Mouse (Mus musculus) midbrain, embryonic 14.5 days (tissue): Measurements from ENCODE around the gene Rcan1. TPM values are rescaled to one million over a fixed set of nuclear protein-coding genes. Genes with fewer than 3 reads are reported as not detected.
A peak's percentile ranks its signal among the peaks of the same experiment; 100 is the strongest.
"Not testable (repeated sequence)": the region's sequence is repeated elsewhere in the genome, so short reads cannot be mapped to it uniquely, and the experiment has no call there.

Source experiments
- ATAC-seq: fragments of 200-750 bp; cut with Nextera tagmentation; 2 replicates; pipeline ENCODE4 v1.8.0; 2017; ENCODE audit warnings: moderate number of reproducible peaks, moderate library complexity; ENCODE audit not compliant: low FRiP score, low TSS enrichment
- DNase-seq: peaks from one replicate; pipeline ENCODE4 v3.0.0-alpha.2; 2015
- H3K27ac ChIP-seq: fragments of 300-500 bp; sonication (generic); replicated peaks from 2 replicates; pipeline ENCODE4 v1.5.1; 2014; ENCODE audit warnings: mild to moderate bottlenecking, low read depth, low read length, moderate library complexity
- H3K27me3 ChIP-seq: fragments of 300-500 bp; sonication (generic); 2 replicates; pipeline ENCODE4 v1.6.1; 2014; ENCODE audit warnings: low read length, control low read depth, mixed read lengths; ENCODE audit not compliant: control insufficient read depth, insufficient read depth
- H3K36me3 ChIP-seq: fragments of 300-500 bp; sonication (generic); 2 replicates; pipeline ENCODE4 v1.6.1; 2014; ENCODE audit warnings: low read length, control low read depth; ENCODE audit not compliant: control insufficient read depth, insufficient read depth
- H3K4me1 ChIP-seq: fragments of 300-500 bp; sonication (generic); 2 replicates; pipeline ENCODE4 v1.6.1; 2014; ENCODE audit warnings: mild to moderate bottlenecking, antibody characterized with exemption, low read length, control low read depth; ENCODE audit not compliant: control insufficient read depth, insufficient read depth
- H3K4me2 ChIP-seq: fragments of 300-500 bp; sonication (generic); 2 replicates; pipeline ENCODE4 v1.6.1; 2014; ENCODE audit warnings: mild to moderate bottlenecking, low read length, moderate library complexity
- H3K4me3 ChIP-seq: fragments of 300-500 bp; sonication (generic); replicated peaks from 2 replicates; pipeline ENCODE4 v1.5.1; 2014; ENCODE audit warnings: low read depth, low read length
- H3K9ac ChIP-seq: fragments of 300-500 bp; sonication (generic); replicated peaks from 2 replicates; pipeline ENCODE4 v1.6.1; 2014; ENCODE audit warnings: mild to moderate bottlenecking, low read length, moderate library complexity
- H3K9me3 ChIP-seq: fragments of 300-500 bp; sonication (generic); 2 replicates; pipeline ENCODE4 v1.6.1; 2016; ENCODE audit warnings: low read length, control low read depth, mixed read lengths; ENCODE audit not compliant: control insufficient read depth
- WGBS: fragments of 180-500 bp; shearing (Covaris S2); extraction: QIAGEN DNeasy Blood & Tissue Kit; methylation state at CpG from one replicate; pipeline ENCODE4 v1.1.7; 2014; 5-methylcytosine and 5-hydroxymethylcytosine counted together
- polyA plus RNA-seq: library from polyadenylated mRNA; unstranded; fragments of >200 nt; fragmentation: Nextera tagmentation; extraction: Ambion mirVana; gene quantifications from 2 replicates; pipeline ENCODE4 v1.2.1, GENCODE M21; 2014

The Rcan1 gene
- 63.4 and 71.1 TPM in 2 replicates for polyA plus RNA-seq

DNA sequence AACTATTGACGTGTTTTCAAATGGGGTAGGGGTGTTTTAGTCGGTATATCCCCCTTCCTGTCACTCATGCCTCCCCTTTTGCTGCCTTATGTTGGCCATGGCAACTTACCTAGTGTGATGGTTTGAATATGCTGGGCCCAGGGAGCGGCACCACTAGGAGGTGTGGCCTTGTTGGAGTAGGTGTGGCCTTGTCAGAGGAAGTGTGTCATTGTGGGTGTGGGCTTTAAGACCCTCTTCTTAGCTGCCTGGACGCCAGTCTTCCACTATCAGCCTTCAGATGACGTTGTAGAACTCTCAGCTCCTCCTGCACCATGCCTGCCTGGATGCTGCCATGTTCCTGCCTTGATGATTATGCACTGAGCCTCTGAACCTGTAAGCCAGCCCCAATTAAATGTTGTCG, at the start of gene Rcan1:
Gene Rcan1 (minus strand): TSS at position 162 of the 400 bp plus-strand sequence.
- H3K4me3 ChIP-seq: no peak within 1 kb of the TSS
- no peaks in the 10 kb centered on the region for H3K27me3 ChIP-seq
- H3K27ac ChIP-seq: no peak within 1 kb of the TSS
- DNase-seq: no peak
- H3K36me3 ChIP-seq: no peaks in the 10 kb centered on the region
- H3K9ac ChIP-seq: no peak within 1 kb of the TSS
- no peak within 1 kb of the TSS for H3K4me2 ChIP-seq
- H3K4me1 ChIP-seq: no peaks in the 10 kb centered on the region
- H3K9me3 ChIP-seq: no peaks in the 10 kb centered on the region
- WGBS: 74% methylated on average over 6 of the region's 6 CpGs
- no peak for ATAC-seq

DNA sequence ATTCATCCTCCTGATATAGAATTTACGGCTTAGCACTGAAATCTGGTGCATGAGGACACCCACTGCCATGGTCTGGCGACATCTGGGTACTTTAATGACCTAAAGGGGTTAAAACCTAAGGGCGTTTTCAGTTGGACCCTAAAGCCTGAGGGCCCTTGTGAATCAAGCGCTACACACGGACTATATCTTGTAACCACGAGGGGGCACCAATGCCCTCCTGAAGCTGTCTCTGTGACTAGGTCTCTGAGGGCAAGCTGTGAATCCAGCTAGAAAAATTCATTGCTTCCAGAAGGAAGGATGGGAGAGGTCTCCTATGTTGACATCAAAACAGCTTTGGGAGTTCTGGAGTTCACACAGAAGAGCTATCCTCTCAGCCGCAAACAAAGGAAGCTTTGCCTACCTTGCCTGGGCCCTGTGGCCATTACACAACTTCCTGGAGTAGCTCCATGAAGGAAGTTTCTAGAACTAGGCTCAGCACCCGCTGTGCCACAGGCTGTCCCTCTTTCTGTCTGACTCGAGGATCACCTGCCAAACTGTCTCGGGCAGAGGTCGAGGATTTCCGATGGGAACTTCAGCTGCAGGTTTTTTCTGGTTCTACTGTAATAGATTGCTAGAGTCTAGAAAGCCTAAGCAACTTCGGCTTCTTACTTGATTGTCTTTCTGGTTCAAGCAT, 49.3 kb upstream of the Rcan1 start:
- WGBS: 55% methylated on average over 13 of the region's 13 CpGs

DNA sequence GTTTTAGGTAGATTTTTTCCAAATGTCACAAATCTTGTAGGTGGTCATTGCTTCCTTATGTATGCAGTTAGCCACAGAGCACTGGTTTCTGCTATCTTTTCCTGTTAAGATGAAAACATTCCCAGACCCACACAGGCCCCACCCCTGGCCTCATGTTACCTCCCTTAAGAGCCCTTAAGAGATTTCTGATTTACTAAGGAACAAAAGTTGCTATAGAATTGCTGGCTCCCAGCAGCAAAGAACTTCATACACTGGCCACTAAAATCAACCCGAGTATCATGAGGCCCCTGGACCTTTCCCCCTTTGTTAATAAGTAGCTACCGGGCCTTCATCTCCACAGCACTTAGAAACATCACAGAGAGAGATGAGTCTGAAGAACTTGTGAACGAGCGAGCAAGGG, 48.1 kb upstream of the Rcan1 start:
- 78% methylated on average over 4 of the region's 4 CpGs for WGBS

More for the DNA sequence above, 49.3 kb upstream of the Rcan1 start:
- no peak overlapping the region for H3K4me2 ChIP-seq
- H3K4me3 ChIP-seq: no peak overlapping the region
- no peaks in the 10 kb centered on the region for H3K36me3 ChIP-seq
- no peak for ATAC-seq
- no peaks in the 10 kb centered on the region for H3K9me3 ChIP-seq
- no peak overlapping the region for H3K27ac ChIP-seq
- H3K9ac ChIP-seq: no peak overlapping the region
- H3K27me3 ChIP-seq: no peaks in the 10 kb centered on the region
- no peaks in the 10 kb centered on the region for H3K4me1 ChIP-seq
- DNase-seq: peak; percentile 77

DNA sequence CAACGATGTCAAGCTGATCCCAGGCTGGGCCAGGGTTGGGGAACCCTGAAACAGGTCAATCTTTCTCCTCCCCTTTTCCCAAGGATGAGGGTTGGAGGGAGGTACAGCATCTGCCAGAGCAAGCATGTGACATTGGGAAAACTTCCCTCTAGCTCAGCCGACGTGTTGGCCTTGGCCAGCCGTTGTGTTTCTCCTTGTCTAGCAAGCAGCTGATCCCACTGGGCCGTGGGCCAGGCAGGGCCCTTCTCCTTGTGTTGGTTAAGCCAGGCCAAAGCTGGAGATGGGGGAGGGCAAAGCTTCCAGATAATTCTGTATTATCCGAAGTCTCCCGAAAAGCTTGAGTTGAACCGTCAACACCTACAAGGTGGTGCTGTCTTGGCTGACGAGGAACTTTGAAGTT, 45.5 kb upstream of the Rcan1 start:
- no peaks in the 10 kb centered on the region for H3K4me1 ChIP-seq
- H3K9ac ChIP-seq: no peak overlapping the region
- no peaks in the 10 kb centered on the region for H3K36me3 ChIP-seq
- WGBS: 93% methylated on average over 9 of the region's 9 CpGs
- H3K27ac ChIP-seq: no peak overlapping the region
- ATAC-seq: no peak
- no peaks in the 10 kb centered on the region for H3K27me3 ChIP-seq
- no peak overlapping the region for H3K4me2 ChIP-seq
- no peaks in the 10 kb centered on the region for H3K9me3 ChIP-seq
- no peak overlapping the region for H3K4me3 ChIP-seq
- DNase-seq: no peak

More for the DNA sequence above, 48.1 kb upstream of the Rcan1 start:
- Histone ChIP-seq H3K4me1 (no peaks in the 10 kb centered on the region), H3K9ac (no peak overlapping the region), H3K27me3 (no peaks in the 10 kb centered on the region), H3K36me3 (no peaks in the 10 kb centered on the region), H3K27ac (no peak overlapping the region), H3K9me3 (no peaks in the 10 kb centered on the region), H3K4me2 (no peak overlapping the region), H3K4me3 (no peak overlapping the region)
- ATAC-seq (no peak), DNase-seq (no peak)

DNA sequence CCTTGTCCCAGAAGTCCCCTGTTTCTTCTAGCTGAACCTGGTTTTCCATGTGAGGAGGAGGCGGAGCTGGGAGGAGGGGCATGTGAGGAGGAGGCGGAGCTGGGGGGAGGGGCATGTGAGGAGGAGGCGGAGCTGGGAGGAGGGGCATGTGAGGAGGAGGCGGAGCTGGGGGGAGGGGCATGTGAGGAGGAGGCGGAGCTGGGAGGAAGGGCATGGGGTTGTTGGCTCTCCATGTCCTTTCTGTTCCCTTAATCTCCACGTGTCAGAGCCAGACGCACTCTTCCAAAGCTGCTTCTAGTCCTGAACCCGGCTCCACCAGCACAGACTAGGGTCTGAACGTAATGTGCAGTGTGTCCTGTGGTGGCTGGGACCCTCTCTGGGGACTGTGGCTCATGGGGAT, 44.2 kb upstream of the Rcan1 start:
- not testable (repeated sequence) for H3K4me2 ChIP-seq, ATAC-seq, DNase-seq, H3K36me3 ChIP-seq, H3K4me3 ChIP-seq, H3K4me1 ChIP-seq, H3K27me3 ChIP-seq, H3K9me3 ChIP-seq, H3K27ac ChIP-seq, H3K9ac ChIP-seq
- 72% methylated on average over 9 of the region's 9 CpGs for WGBS

DNA sequence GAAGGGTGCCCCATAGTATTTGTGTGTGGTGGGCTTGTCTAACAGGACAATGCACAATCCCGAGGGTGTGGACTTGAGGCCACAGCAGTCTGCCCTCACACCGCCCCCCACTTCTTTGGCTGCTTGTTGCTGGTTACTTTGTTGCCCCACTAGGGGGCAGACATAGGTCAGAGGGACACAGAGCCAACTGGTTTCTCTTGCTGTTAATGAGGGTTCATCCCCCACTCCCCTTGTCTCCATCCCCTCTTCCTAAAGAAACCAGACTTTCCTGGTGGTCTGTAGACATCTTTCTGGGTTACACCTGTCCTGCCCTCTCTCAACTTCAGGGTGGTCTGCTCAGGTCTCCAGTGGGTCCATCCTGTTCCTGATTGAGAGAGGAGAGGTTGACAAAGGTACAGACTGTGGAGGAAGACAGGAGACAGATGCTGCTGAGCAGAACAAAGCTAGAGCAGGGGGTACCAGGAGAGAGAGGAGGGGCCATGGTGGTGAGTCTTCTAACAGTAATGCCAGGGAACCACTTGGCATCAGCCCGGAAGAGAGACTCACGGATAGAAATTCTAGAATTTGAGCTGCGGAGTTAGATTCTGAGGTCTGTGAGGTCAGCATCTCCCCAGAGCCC, 41.2 kb upstream of the Rcan1 start:
- Histone ChIP-seq H3K9me3 (no peaks in the 10 kb centered on the region), H3K4me1 (no peaks in the 10 kb centered on the region), H3K4me2 (no peak overlapping the region), H3K9ac (no peak overlapping the region), H3K4me3 (no peak overlapping the region), H3K27me3 (no peaks in the 10 kb centered on the region), H3K27ac (no peak overlapping the region), H3K36me3 (no peaks in the 10 kb centered on the region)
- WGBS: 60% methylated on average over 5 of the region's 5 CpGs
- DNase-seq (peak; percentile 45), ATAC-seq (no peak)

DNA sequence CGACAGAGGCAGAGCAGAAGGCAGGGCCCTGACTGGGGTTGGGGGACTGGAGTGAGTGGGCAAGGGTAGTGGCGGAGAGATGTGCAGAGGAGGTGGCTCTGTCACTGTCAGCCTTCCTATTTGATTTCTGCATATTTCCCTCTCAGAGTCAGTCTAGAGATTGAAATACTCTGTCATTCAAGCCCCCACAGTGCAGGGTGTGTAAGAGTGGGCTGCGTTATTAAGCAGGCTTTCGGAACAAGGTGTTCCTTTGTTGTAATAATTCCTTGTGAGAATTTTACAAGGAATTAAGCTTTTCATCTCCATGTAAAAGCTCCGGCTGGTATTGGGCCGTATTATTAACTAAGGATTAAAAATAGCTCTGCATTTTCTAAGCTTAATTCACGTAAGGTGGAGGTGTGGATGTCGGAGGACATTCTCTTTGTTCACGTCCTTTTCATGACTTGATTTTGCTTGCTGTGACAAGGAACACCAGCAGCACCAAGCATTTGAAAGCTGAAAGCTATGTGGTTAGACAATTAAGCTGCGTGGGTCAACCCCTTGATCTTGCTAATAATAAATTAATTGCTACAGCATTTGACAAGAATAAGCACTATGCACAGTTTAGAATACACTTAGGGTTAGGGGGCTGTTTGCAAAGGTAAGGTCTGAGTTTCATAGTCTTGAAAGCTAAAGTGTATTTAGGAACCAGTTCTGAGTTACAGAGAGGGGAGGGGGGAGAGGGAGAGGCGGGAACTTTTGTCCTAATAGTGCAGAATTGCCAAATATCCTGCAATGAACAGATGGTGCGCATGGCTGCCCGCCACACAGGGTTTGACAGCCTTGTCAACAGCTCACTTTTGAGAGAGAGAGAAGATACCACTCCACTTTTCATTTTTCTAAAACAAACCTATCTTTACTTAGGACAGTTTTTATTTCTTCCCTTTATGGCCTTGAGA, 40.4 kb upstream of the Rcan1 start:
- Histone ChIP-seq H3K4me3 (no peak overlapping the region), H3K9ac (no peak overlapping the region), H3K4me1 (no peaks in the 10 kb centered on the region), H3K36me3 (no peaks in the 10 kb centered on the region), H3K27ac (no peak overlapping the region), H3K4me2 (no peak overlapping the region), H3K9me3 (no peaks in the 10 kb centered on the region), H3K27me3 (no peaks in the 10 kb centered on the region)
- 50% methylated on average over 13 of the region's 13 CpGs for WGBS
- ATAC-seq (no peak), DNase-seq (peak; percentile 43)

DNA sequence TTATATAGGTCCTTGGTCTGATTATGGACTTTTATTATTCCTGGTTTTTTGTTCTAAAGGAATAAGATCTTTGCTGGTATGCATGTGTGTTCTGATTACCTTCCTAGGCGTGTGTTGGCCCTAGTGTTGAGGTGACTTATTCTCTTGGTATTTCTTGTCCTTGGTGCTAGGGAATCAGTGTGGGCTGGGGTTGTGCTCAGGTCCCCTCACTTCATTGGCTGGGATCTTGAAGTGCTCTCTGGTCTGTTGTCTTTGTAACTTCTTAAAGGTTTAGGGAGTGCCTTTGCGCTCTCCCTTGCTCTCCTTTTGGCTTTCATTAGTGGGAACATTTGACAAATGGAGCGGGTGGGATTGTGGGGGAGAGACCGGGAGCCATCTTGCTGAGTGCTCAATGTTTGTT, 36.9 kb upstream of the Rcan1 start:
- no peak overlapping the region for H3K9ac ChIP-seq
- 91% methylated on average over 4 of the region's 4 CpGs for WGBS
- H3K27me3 ChIP-seq: no peaks in the 10 kb centered on the region; the same call in 1 of the 2 replicates
- H3K4me2 ChIP-seq: no peak overlapping the region
- ATAC-seq: no peak
- H3K36me3 ChIP-seq: no peaks in the 10 kb centered on the region
- H3K9me3 ChIP-seq: no peaks in the 10 kb centered on the region
- no peak overlapping the region for H3K4me3 ChIP-seq
- no peak for DNase-seq
- no peaks in the 10 kb centered on the region for H3K4me1 ChIP-seq
- no peak overlapping the region for H3K27ac ChIP-seq
